Mouse (Mus musculus): Measurements from ENCODE around the gene Ebf3.

DNA sequence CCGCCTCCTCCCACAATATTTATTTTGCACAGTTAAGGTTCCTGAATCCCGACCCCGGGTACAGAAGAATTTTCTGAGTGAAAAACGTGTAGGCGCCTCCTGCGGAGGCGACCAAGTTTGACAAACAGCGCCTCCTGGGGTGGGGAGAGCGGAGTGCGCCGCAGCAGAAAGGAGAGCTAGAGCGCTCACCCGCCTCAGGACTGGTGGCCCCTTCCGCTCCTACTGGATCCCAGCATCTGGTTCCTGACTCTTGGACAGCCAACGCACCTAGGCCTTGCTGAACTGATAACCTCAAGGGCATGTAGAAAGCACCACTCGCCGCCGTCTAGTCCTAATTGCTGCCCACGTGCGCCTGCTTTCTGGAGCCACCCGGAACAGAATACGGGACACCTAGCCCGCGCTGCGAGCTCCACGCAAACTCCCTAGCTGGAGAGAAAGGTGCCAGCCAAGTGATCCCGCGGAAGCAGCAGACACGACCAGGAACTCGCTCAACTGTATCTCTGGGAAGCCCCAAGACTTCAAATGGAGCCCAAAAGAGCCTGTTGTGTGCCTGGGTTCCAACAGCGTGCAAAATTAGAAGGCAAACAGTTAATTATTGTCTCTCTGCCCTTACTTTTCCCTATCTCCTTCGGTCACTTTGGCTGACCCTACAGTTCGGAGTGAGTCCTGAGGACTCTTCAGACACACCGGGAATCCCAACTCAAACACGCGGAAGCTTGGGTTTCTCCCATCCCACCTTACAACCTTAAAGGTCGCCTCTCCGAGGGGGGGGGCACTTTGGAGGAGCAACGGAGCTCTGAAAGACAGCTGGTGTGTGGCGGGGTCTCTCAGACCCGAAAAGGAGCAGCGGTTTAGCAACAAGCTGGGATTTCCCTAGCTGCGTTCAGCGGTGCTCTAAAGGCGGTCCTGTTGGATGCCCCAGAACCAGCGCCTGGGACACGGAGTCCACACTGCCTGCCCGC, 5.0 kb upstream of the Ebf3 start:
- TF ChIP-seq POLR2A (IDR thresholded peaks at IDR 0.05; ENCODE audit: borderline replicate concordance, insufficient read depth, low read length) (no peak), CTCF (IDR thresholded peaks at IDR 0.05; ENCODE audit: borderline replicate concordance, insufficient read depth, low read depth, low read length) (no peak)

All from cerebellum, adult 2 months (tissue).